Mouse (Mus musculus) testis, adult 2 months (tissue): ENCODE measurements around the gene Metrn. TPM values are rescaled to one million over a fixed set of nuclear protein-coding genes. Genes with fewer than 3 reads are reported as not detected.

Experiments
- H3K27ac ChIP-seq: fragments of 200-500 bp; 2 replicates; pipeline ENCODE4 v1.5.1; 2012; ENCODE audit warnings: low read depth, low read length; ENCODE audit not compliant: control insufficient read depth, insufficient read depth
- H3K27me3 ChIP-seq: fragments of 200-500 bp; 2 replicates; pipeline ENCODE4 v1.6.1; 2012; ENCODE audit warnings: mild to moderate bottlenecking, low read length, moderate library complexity; ENCODE audit not compliant: control insufficient read depth, insufficient read depth
- H3K36me3 ChIP-seq: fragments of 200-500 bp; 2 replicates; pipeline ENCODE4 v1.6.1; 2012; ENCODE audit warnings: mild to moderate bottlenecking, low read length; ENCODE audit not compliant: control insufficient read depth, insufficient read depth
- H3K4me1 ChIP-seq: fragments of 200-500 bp; 2 replicates; pipeline ENCODE4 v1.6.1; 2012; ENCODE audit warnings: low read length; ENCODE audit not compliant: control insufficient read depth, insufficient read depth
- H3K4me3 ChIP-seq: fragments of 200-500 bp; 2 replicates; pipeline ENCODE4 v1.5.1; 2012; ENCODE audit warnings: low read depth, mild to moderate bottlenecking, low read length, moderate library complexity, mixed read lengths; ENCODE audit not compliant: control insufficient read depth
- CTCF ChIP-seq: fragments of 200-500 bp; IDR thresholded peaks from 2 replicates; pipeline ENCODE4 v1.5.1; 2012; ENCODE audit warnings: low read depth, mild to moderate bottlenecking, inconsistent platforms, low read length, moderate library complexity; ENCODE audit not compliant: control insufficient read depth, insufficient read depth, insufficient replicate concordance
- POLR2A ChIP-seq: fragments of 200-500 bp; IDR thresholded peaks from 2 replicates; pipeline ENCODE4 v1.6.1; 2012; ENCODE audit warnings: low read depth, mild to moderate bottlenecking, inconsistent platforms, low read length, moderate library complexity; ENCODE audit not compliant: control insufficient read depth
- polyA plus RNA-seq: library from polyadenylated mRNA; depleted of rRNA; stranded (reverse); fragments of >200 nt; gene quantifications from 2 replicates; pipeline ENCODE4 v1.2.3, GENCODE M21; 2012

Gene Metrn
- polyA plus RNA-seq, 1 experiment: 19.4 TPM

DNA sequence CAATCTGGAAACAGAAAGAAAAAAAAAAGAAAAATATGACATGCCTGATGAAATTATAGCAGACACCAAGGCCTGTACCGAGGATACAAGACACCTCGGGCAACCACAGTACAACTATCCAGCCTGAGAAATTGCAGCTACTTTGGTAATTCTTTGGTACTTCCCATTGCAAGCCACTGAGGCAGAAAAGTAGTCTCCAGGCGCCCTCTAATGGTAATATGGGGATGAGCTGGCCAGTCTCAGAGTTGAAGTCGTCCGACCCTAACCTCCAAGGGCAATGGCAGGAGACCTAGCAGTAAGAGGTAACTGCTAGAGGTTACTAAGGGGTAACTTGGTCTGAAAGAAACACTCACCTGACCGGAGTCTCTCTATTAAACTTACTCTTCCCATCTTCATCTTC is 4.1 kb upstream of the Metrn start:
- TF ChIP-seq POLR2A (no peak), CTCF (peak; percentile 41; the same call in 1 of the 2 replicates)
- no peaks in the 10 kb centered on the region for H3K36me3 ChIP-seq
- H3K4me3 ChIP-seq: no peak overlapping the region
- no peak overlapping the region for H3K27ac ChIP-seq
- H3K27me3 ChIP-seq: no peaks in the 10 kb centered on the region
- H3K4me1 ChIP-seq: peaks cover 12% of the 10 kb centered on the region

DNA sequence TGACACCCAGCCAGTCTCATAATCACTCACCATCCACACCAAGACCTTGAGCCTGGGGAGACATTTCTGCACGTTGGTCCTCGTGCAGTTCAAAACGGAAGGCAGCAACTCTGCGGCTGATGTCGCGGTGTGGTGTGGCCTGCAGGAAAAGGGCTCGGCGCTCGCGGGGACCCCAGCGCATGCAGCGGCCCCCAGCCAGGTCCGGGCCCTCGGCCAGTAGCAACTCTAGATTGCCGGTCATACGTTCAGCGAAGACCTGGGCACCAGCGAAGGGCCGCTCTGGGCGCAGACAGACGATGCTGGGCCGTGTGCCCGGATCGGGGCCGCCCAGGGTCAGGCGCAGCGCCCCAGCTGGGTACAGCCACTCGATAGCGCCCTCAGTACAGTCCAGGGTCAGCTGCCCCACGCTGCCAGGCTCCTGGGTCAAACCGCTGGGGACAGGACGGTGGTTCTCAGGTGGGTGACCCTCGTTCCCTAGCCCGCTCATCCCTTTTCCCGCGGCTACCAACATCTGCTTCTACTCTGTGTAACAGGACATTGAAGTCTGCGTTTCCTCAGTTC is 645 bp downstream of the Metrn start:
- TF ChIP-seq CTCF (no peak), POLR2A (no peak)
- no peaks in the 10 kb centered on the region for H3K27me3 ChIP-seq
- H3K36me3 ChIP-seq: no peaks in the 10 kb centered on the region
- H3K27ac ChIP-seq: no peak overlapping the region
- H3K4me3 ChIP-seq: peak overlapping the region; percentile 66
- H3K4me1 ChIP-seq: peaks cover 26% of the 10 kb centered on the region

DNA sequence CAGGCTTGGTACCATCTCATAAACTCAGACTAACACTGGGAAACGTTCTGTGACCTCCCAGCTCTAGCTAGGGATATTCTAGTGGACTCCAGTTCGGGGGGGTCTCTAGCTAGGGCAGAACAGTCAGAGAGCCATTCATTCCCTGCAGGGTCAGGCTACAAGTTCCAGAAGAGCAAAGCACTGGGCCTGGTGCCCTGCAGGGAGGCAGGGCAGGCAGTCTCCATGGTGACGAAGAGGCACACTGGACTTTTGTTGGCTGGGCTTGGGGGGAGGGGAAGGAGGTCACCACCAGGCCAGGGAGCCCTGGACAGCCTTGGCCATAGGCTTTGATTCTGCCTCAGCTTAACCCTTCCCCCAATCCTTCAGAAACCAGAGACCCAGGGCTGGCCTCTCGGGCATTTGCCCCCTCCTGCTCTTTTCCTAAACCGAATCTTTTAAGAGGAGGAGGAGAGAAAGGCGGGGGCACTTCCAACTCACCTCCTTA is 1.3 kb downstream of the Metrn start, which contains the start of gene AC134908.4:
Gene AC134908.4 (minus strand): TSS at position 51 of the 484 bp plus-strand sequence.
- Histone ChIP-seq H3K36me3 (no peaks in the 10 kb centered on the region), H3K4me3 (peak within 1 kb of the TSS; percentile 66), H3K4me1 (peaks cover 28% of the 10 kb centered on the region), H3K27me3 (no peaks in the 10 kb centered on the region), H3K27ac (no peak within 1 kb of the TSS)
- TF ChIP-seq CTCF: no peak
- TF ChIP-seq POLR2A: no peak

DNA sequence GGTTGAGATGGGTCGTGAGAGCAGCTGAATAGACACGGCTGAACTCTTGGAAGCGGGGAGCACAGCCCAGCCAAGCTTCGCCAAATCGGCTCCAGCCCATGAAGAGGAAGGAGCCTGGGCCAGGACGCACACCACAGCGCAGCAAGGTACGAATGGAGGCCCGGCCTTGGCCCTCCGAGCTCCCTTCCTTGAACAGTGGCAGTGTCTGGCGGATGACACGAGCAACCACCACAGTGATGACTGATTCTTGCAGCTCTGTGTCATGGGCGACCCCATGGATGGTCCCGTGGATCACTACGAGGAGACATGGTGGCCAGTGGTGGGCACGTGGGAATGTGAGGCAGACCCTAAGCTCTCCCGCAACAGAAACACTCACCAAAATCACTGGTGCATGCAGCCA is 1.9 kb downstream of the Metrn start:
- TF ChIP-seq CTCF (no peak), POLR2A (no peak)
- Histone ChIP-seq H3K4me1 (peaks cover 28% of the 10 kb centered on the region), H3K27ac (no peak overlapping the region), H3K36me3 (no peaks in the 10 kb centered on the region), H3K4me3 (no peak overlapping the region), H3K27me3 (no peaks in the 10 kb centered on the region)

DNA sequence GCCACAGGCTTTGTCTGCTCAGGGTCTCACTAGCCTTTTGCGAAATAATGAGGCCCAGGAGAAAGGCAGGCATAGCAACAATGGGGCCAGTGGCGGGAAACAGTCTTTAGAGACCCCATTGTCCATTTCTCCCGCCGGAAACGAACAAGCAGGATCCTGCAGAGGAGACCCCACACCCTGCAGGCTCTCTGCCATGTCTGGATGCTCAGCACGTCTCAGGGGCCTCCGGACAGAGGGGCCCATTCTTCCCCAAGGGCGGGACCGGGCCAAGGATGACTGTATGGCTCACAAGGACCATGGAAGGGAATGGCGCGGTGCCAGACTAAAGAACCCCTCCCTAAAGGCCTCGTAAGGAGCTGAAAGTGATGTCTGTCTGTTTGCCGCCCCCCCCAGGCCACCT is 2.7 kb downstream of the Metrn start:
- Histone ChIP-seq H3K4me1 (peaks cover 28% of the 10 kb centered on the region), H3K27me3 (no peaks in the 10 kb centered on the region), H3K4me3 (no peak overlapping the region), H3K36me3 (no peaks in the 10 kb centered on the region), H3K27ac (no peak overlapping the region)
- no peak for TF ChIP-seq CTCF
- TF ChIP-seq POLR2A: no peak

DNA sequence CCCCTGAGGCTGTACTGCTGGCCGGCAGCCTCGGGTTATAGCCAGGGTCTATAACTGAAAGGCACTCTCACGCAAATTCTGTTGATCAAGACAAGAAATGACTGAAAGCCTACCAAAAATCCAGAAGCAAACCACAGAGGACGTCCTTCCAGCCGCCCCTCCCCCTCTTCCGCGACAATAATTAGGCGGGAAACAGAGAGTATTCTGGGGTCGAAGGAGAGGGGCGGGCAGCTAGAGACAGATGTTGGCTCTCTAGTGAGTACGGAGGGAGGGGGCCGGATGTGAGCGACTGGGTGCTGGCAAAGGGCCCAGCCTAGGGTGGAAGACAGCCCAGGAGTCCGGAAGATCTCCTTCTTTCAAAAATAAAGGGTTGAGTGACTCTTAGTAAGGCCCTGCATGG is 4.3 kb downstream of the Metrn start, which contains the start of gene Fam173a:
Gene Fam173a (minus strand): TSS at position 287 of the 400 bp plus-strand sequence.
- H3K27me3 ChIP-seq: no peaks in the 10 kb centered on the region
- peak within 1 kb of the TSS; percentile 80 for H3K27ac ChIP-seq
- no peak for TF ChIP-seq CTCF
- TF ChIP-seq POLR2A: no peak
- peaks cover 27% of the 10 kb centered on the region for H3K4me1 ChIP-seq
- no peaks in the 10 kb centered on the region for H3K36me3 ChIP-seq
- H3K4me3 ChIP-seq: peak within 1 kb of the TSS; percentile 93

DNA sequence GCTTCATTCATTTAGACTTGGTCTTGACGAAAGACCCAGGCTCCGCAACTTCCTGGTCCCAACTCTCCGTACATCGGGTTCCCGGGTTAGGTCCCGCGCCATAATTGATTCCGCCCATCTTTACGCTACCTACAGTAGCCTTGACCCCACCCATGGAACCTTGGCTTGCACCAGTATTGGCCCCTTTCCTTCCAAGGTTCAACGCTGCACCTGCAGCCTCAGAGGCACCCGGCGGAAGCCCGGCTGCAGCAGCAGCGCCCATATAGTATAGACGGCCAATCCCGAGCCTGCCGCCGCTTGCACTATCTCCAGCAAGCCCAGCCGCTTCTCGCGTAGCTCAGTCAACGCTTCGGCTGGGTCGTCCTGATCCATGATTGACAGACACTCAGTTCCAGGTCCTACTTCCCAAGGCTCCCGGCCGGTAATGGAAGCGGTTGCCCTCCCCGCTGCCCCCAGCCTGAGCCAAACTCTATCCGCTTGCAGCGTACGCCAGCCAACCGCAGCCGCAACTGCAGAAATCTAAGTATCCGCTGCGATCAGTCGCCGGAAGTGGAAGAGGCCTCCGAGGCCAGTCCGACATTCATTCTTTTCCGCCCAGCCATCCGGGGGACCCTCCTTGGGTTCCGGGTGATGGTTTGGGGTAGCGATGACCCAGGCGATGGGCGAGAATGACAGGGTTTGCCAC is 5.0 kb downstream of the Metrn start:
- no peaks in the 10 kb centered on the region for H3K36me3 ChIP-seq
- H3K27ac ChIP-seq: peak overlapping the region; percentile 80
- no peaks in the 10 kb centered on the region for H3K27me3 ChIP-seq
- peak overlapping the region; percentile 93 for H3K4me3 ChIP-seq
- TF ChIP-seq CTCF: no peak
- peak; percentile 58 for TF ChIP-seq POLR2A
- H3K4me1 ChIP-seq: peaks cover 21% of the 10 kb centered on the region
